Mouse (Mus musculus) erythroblast, adult 5-6 weeks (primary cell): ENCODE data around the gene Kcnd3. TPM values are rescaled to one million over a fixed set of nuclear protein-coding genes. Genes with fewer than 3 reads are reported as not detected.

Source experiments
- ATAC-seq: replicated peaks from 2 replicates; pipeline ENCODE4 v1.8.0; 2016; ENCODE audit warnings: moderate number of reproducible peaks, mild to moderate bottlenecking, moderate TSS enrichment, inconsistent platforms; ENCODE audit not compliant: poor library complexity, low FRiP score, severe bottlenecking
- total RNA-seq, 2 experiments: library from RNA; stranded (forward) in 1 of 2; stranded (reverse) in 1 of 2; fragments of 150-400 nt in 1 of 2; fragments of 200-764, 138-1000 nt in 1 of 2; gene quantifications; 2 replicates each; pipeline versions ENCODE4 v1.2.3 to v1.2.4; 2015 to 2017; ENCODE audit warnings: low replicate concordance in 2 of 2

Kcnd3 gene
- 0.19 TPM in 1 of 2 replicates, not detected in the other for total RNA-seq (2015; ENCODE audit: low replicate concordance)
- 0.84 TPM in 1 of 2 replicates, not detected in the other for total RNA-seq (2017; ENCODE audit: low replicate concordance)

- ATAC-seq: no peak
Measured at GRCm38 (mm10) chr3:105451627-105452555, at the start of gene Kcnd3. Gene Kcnd3, plus strand, starts transcription at chr3:105452330.

DNA sequence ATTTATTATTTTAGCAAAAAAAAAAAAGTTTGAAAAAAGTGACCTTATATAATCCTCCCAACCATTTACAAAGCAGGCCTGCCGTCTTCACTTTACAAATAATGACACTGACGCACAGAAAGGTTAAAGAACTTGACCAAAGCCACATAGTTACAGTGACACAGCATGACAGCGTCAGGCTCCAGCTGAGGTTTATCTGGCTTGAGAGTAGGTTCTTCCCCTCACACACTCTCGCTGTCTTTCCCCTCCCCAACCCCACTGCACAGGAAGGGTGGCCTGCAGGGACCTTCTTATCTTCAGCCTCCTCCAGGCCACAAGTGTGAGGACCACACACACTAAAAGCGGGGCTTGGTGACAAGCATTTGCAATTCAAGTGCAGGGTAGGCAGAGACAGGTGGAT, 49.5 kb upstream of the Kcnd3 start:
- ATAC-seq: no peak

DNA sequence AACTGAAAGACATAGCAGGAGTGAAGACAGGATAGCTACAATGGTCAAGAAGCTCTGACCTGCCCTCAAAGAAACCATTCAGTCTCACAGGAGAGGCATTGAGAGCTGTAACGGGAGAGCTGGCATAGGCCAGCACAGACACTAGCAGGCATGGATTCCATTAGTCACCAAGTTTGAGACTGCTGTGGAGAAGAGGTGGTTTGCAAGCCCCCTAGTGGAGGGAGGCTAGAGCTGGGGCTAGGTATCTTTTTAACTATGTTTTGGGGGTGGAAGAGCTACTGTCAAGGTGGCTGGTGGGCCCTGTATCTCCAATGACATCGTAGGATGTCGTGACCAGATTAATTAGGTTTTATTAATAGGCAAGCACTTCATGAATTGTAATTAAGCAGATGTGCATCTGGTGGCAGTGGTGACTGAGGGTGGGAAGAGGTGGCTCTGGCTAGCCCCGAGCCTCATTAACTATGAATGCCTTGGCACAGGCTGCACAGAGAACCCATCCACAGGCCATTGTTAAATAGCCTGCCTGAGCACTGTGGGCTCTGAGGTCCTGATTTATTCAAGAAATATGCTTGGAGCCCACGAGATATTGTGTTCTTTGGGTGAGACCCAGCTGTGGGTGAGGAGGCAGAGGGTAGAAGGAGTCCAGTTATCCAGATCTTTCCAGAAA, 48.6 kb upstream of the Kcnd3 start:
- no peak for ATAC-seq

DNA sequence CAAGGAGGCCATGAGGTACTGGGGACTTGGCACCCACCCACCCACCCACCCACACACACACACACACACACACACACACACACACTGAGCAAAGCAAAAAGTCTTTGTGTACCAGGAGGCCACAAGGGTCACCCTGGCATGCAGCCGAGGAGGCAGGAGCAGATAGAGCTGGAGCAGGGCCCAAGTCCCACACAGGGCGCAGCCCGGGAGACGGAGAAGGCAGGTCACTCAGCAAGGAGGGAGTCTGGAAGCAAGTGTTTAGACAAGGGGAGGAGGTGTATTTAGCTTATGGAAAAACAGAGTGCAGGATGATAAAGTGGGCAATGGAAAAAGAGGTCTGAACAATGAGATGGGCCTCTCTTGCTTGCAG, 48.1 kb upstream of the Kcnd3 start:
- no peak for ATAC-seq

GRCm38 (mm10) chr3:105405516-105405915, 46.6 kb upstream of the Kcnd3 start:
- no peak for ATAC-seq

DNA sequence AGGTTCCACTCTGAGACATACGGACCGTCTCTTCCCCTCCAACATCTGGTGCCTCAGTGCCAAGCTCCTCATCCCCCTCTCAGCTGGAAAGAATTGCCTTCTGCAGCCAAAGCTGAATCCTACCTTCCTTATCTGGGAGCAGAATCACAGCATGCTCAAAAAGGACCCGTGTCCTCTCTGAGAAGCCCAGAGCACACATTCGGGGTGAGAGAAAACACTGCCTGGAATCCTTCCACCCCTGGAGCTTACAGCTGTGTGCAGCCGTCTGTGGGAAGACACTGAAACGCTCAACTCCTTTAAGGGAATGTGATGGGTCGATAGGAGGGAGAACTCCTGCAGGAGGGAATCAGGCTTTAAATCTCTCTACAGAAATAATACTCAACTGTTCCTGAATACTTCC, 46.1 kb upstream of the Kcnd3 start:
- ATAC-seq: no peak

GRCm38 (mm10) chr3:105408211-105408610, 43.9 kb upstream of the Kcnd3 start:
- no peak for ATAC-seq

GRCm38 (mm10) chr3:105410810-105411209, 41.3 kb upstream of the Kcnd3 start:
- no peak for ATAC-seq

GRCm38 (mm10) chr3:105411776-105412175, 40.4 kb upstream of the Kcnd3 start:
- ATAC-seq: no peak

DNA sequence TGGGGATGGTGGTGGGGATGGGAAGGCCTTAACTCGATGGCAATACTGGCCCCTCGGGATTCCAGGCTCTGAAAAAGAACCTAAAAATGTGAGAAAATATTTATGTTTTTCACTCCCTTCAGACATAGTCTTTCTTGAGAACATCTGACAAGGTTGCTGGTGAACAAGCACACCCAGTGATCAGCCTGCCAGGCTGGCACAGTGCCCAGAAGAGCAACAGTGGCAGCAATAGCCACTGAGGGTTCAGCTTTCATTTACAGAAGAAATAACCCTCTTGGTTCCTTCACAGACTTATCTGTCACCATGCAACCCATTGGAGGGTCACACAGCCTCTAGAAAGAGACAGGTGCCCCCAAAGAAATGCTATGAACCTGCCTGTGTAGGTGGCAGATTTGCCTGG, 39.9 kb upstream of the Kcnd3 start:
- no peak for ATAC-seq

GRCm38 (mm10) chr3:105412681-105413080, 39.4 kb upstream of the Kcnd3 start:
- no peak for ATAC-seq

- ATAC-seq: no peak
Measured at GRCm38 (mm10) chr3:105418441-105418840, 33.7 kb upstream of the Kcnd3 start.

GRCm38 (mm10) chr3:105422391-105422790, 29.7 kb upstream of the Kcnd3 start:
- no peak for ATAC-seq

DNA sequence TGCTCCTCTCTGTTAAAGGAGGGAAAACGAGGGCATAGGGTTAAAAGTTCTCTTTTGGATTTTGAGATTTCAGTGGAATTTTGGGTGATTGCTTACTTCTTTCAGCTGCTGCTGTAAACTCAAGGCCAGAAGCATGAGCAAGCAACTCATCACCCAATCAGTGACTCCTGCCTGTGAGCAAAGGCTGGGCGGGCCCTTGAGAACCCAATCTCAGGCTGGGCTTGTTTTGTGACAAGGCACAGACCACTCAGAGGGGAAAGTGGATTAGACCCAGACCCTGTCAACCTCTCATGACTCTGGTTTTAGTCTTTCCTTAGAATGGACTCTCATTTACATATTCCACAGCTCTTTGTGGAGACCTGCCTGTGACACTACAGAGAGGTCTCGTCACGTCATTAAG, 28.7 kb upstream of the Kcnd3 start:
- no peak for ATAC-seq

GRCm38 (mm10) chr3:105428586-105428985, 23.5 kb upstream of the Kcnd3 start:
- ATAC-seq: no peak

- ATAC-seq: no peak
Measured at GRCm38 (mm10) chr3:105436383-105436782, 15.7 kb upstream of the Kcnd3 start.

DNA sequence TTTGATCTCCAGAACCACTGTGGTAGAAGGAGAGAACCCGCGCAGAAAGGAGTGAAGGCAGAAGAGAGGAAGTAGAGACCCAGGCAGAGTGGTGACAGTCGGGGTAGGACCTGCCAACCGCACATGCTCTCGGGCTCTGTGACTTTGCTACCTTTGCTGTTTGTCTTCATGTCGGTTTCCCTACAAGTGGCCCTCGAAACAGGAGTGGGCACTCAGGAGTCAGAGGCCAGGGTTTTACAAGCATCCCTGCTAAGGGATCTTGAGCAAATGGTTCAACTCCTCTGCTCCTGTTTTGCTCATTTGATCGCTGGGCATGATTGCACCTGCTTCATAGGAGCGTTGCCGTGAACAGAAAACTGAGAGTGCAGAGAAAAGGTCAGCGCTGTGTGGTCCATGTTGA, 15.2 kb upstream of the Kcnd3 start:
- no peak for ATAC-seq

DNA sequence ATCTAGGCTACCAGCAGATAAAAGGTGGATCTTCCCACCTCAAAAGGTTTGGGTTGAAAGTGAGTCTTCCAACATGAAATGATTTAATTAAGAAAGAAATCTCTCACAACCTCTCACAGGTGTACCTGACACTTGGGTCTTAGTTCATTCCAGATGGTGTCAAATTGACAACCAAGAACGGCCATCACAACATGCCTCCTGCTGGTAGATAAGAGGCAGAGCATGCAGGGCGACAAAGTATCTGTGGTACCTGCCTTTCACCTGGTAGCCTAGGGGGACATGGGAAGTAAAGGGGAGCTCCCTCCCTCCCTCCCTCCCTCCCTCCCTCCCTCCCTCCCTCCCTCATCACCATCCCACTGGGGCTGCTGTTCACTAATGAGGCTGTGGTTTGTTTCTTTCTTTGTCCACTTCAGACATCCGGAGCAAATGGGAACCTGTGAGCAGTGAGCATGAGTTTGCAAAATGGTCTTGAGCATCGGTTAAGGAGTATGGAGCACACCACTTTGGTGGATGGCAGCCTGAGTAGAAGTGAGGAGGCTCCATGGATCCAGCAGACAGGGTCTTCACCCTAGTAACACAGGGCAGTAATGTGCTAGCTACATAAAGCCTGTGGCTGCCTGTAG, 11.1 kb upstream of the Kcnd3 start:
- no peak for ATAC-seq

- ATAC-seq: no peak
Measured at GRCm38 (mm10) chr3:105450641-105451470, 1.3 kb upstream of the Kcnd3 start.
